Mouse (Mus musculus) liver, embryonic 14.5 days (tissue): Measurements from ENCODE around the gene Ciao2b.

Source experiments
- CTCF ChIP-seq: IDR thresholded peaks from 2 replicates; pipeline ENCODE4 v1.5.1; 2016; ENCODE audit warnings: antibody characterized with exemption, low read depth, control low read depth
- EP300 ChIP-seq: IDR thresholded peaks from 2 replicates; pipeline ENCODE4 v1.6.1; 2016; ENCODE audit warnings: antibody characterized with exemption, low read depth

GRCm38 (mm10) chr8:104593536-104594325, 48.0 kb downstream of the Ciao2b start:
- no peak for TF ChIP-seq CTCF
- TF ChIP-seq EP300 = no peak
